Mouse (Mus musculus): ENCODE results near the gene Gm7073. TPM values are rescaled to one million over a fixed set of nuclear protein-coding genes. Genes with fewer than 3 reads are reported as not detected.

Gm7073 gene
- not detected for total RNA-seq (2021)
- long read RNA-seq, experiment 1 = 0 reads
- long read RNA-seq, experiment 2 = 0 reads

DNA sequence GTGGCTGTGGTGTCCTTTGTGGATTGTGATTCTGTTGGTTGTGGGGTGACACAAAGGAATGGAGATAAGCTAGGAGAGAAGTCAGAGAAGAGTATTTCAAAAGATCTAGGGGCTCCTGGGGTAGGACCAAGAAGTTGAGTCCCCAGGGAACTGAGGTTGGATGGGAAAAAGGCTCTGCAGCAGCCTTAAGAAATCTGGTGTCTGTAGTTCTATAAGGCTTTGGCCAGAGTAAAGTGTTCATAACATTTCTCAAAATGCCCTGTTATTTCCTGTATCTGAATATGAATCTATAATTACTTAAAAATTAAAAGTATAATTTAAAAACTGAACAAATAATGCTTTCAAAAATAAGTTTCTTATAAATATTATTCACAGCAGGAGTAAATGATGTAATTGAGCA is at the start of gene Gm7073:
Gene Gm7073, minus strand, starts transcription at position 101 of the 400 bp plus-strand sequence.
- intact Hi-C loops (cut with DNase I) = no loop called here
- DNase-seq = no peak

DNA sequence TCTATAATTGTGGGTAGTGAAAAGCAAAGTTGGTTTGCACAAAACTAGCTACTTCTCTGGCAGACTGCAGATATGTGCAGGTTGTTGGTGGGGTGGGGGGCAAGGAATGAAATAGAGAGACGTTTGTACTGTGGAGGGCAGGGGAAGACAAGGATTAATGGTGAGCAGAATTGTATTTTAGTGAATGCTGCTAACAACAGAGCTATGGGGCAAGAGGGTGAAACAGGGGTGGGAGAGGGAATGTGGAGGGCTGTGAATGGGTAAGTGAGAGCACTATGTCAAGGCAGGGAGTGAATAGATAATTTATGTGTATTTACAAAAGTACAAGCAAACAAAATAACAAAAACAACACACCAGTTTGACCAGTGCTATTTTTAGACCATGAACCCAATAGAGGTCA is 31.5 kb upstream of the Gm7073 start:
- DNase-seq = no peak
- intact Hi-C loops (cut with DNase I) = no loop called here

DNA sequence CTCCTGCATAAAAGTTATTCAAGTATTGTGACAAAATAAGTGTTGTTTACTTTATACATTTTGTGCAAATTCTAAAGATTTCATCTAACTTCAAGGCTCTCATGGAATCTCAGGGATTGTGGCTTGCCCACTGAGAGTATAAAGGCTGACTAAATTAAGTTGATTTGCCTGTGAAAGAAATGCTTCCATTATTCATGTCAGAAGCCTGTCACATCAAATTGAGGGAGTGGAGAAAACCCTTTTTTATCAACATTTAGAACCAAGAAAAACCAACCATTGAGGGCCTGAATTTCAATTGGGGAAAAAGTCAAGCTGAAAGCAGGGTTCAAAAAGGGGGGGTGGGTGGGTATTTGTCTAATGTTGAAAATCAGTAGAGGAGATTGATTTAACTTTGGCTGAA is 30.0 kb upstream of the Gm7073 start:
- intact Hi-C loops (cut with DNase I) = no loop called here
- DNase-seq = no peak

DNA sequence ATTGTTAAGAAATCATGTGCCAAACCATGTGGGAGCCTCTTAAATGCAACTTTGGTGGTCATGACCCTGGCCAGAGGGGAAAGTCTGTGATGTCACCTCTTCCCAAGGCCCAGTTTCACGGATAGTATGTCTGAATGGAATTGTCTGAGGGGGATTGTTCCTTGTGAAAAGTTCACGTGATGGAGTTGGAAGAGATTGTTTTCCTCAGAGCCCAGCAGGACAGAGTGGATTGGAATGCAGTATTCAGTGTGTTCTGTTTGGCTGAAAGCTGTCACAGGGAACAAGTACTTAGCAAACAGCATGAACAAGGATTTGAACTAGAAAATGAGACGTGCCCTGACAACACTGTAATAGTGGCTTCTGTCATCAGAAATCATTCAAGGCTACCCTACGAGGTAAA is 16.2 kb upstream of the Gm7073 start:
- intact Hi-C loops (cut with DNase I) = no loop called here

DNA sequence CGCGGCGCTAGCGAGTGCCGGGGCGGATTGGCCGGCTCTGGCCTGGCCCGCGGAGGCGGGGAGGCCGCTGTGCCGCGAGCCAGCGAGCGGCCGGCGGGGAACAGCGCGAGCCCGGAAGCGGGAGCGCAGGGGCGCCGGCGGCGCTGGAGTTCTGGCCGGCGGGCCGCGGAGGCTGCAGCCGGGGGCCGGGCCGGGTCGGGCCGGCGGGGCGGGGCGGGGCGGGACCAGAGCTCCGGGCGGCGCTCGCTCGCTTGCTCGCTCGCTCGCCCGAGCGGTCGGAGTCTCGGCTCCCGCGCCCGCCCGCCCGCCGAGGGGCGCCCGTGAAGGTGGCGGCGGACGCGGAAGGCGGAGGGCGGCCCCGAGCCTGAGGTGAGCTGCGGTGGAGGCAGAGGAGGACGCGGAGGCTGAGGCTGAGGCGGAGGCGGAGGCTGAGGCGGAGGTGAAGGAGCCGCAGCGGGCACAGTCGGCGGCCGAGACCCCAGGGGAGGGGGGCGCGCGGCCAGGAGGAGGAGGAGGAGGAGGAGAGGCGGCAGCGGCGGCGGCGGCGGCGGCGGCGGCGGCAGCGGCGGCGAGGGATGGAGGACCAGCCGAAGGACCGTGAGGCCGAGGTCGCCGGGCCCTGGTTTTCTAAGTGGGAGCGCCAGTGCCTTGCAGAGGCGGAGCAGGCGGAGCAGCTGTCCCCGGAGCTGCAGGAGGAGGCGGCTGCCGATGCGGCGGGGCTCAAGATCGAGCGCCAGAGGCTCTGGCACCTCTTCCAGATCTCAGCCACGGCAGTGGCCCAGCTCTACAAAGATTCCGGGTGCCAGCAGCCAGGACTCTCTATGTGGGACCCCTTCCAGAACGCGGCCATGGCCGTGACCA is 8.6 kb upstream of the Gm7073 start:
- intact Hi-C loops (cut with DNase I) = no loop called here
- DNase-seq = peak; percentile 39 to 65

More for the DNA sequence above, 16.2 kb upstream of the Gm7073 start:
- DNase-seq = no peak

DNA sequence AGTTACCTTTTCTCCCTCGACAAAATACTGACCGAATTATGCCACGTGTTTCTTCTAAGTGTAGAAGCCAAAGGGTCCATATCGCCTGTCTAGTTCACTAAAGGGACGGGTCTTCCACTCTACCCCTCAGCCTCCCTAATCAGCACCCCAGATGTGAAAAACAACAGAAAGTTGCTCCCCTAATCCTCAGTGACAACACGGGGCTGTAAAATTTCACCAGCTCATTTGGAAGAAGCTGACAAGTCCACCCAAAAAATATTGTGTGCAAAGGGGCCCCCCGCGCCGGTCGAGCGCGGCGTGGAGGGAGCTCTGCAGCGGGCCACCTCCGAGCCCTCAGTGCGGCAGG is 8.0 kb upstream of the Gm7073 start:
- no peak for DNase-seq
- intact Hi-C loops (cut with DNase I) = no loop called here

DNA sequence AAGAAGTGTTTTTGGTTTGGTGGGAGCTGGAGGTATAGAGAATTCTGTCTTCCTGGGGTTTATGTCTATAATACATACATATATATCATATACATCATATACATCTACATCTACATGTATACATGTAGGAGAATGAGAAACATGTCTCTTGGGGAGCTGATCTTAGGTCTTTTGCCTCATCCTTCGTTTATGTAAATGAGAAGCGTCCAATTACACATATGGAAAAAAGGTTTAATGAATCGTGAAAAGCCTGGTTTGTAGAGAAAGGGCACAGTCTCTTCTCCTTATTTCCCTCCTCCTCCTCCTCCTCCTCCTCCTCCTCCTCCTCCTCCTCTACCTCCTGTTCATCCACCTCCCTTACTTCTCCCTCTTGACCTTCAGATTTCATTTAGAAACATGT is 6.9 kb upstream of the Gm7073 start:
- intact Hi-C loops (cut with DNase I) = no loop called here

DNA sequence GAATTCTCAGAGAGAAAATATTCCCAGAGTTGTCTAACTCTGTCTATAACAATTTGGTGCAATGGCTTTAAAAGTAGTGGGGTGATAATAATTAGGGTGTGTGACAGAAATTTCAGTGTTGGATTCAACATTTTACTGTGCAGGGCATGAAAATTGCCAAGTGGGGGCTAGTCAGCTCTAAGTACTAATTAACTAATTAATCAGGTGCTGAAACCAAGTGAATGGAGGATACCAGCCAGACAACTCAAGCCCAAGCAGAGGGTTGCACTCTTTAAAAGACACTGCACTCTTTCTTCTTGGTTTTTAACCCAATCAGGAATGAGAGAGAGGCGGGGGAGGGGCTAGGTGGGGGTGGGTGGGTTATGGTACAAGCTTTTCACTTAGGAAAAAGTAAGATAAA is 6.4 kb upstream of the Gm7073 start:
- intact Hi-C loops (cut with DNase I) = no loop called here
- no peak for DNase-seq

More for the DNA sequence above, 6.9 kb upstream of the Gm7073 start:
- DNase-seq = no peak

DNA sequence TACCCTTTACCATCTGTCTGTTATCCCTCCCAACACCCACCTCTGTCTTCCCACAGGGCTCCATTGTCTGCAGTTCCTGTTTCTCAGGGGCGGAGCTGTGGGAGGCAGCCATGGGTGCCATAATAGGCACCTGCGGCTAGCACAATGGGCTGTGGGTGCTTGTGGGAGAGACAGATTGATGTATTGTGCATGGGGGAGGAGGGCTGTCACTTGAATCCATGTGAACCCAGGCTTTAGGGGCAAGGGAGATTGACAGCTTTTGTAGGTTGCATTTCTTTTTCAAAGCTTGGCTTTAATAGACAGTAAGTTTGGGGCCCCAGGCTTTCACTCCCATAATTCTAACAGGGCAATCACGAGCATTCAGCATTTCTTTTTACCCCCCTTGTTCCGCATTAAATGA is 5.0 kb upstream of the Gm7073 start:
- no peak for DNase-seq
- intact Hi-C loops (cut with DNase I) = no loop called here

DNA sequence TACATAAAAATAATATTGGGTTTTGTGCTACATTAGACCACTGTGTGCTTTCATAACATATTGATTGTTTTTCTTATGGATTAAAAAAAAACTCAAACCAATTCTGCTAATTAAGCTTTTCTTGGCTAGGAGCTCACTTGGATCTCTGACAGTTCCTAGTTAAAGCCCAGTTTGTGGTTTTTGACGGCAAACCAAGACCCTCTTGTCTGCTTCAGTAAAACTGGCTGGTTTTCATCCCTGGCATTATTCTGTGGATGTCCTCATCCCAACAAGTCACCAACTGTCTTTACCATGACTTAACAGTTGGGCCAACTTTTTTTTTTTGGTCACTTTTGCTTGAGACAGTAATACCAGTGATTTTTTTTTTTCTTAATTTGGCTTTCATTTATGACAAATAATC is 3.9 kb upstream of the Gm7073 start:
- intact Hi-C loops (cut with DNase I) = no loop called here
- DNase-seq = no peak

DNA sequence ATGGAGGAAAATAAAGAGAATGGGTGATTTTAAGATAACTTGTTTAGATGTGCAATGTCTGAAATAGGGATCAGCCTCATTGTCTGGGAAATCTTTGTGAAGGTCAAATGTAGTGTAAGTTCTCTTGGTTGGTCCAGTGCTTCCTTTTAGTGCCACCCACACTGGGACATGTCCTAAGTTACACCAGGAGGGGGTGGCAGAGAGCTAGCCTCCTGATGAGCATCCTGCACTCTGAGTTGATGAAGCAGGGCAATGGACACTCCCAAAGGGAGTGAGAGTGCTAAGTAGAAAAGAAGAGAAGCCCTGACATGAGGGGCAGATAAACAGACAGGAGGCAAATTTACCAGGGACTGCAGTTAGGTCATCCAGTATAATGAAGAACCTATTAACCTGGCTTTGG is 35.1 kb downstream of the Gm7073 start:
- intact Hi-C loops (cut with DNase I) = loop anchor here (5.0 kb wide), 1 partner anchor 543 kb away; no protein-coding TSS in a partner anchor
- peak; percentile 6 to 32 for DNase-seq

DNA sequence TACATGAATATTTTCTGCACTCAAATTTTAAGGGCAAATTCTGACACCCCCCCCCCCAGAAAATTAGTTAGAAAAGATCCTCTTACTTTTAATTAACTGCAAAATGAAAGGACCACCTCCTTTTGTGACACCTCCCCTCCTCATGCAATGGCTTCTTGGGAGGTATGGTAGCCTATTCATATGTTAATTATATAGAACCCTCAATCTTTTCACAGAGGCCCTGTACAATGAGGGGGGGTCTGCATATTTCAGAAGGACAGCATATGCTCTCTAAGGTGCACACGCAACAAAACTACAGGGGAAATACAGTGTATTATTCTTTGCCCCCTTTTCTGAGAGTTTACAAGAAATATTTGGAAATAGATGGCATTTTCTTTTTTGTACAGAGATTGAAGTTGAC is 41.3 kb downstream of the Gm7073 start:
- intact Hi-C loops (cut with DNase I) = loop anchor here (5.0 kb wide), 1 partner anchor 110 kb away; no protein-coding TSS in a partner anchor
- DNase-seq = no peak

DNA sequence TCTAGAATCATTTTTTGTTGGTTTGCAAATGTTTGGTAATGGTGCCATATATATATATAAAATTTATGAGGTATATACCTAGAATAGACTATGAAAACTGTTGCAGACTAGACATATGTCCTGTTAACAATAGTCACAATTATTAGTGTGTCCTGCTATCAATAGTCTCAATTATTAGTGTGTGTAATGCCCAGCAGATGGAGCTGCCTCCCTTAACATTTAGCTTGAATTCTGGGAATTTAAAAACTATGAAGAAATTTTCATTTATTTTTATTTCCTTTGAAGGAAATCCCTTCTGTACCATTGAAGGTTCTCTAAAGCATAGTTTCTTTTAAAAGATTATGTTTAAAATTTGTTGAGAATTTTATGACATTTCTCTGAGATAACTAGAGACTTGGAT is 43.7 kb downstream of the Gm7073 start:
- intact Hi-C loops (cut with DNase I) = loop anchor here (5.0 kb wide), 1 partner anchor 112 kb away; no protein-coding TSS in a partner anchor

DNA sequence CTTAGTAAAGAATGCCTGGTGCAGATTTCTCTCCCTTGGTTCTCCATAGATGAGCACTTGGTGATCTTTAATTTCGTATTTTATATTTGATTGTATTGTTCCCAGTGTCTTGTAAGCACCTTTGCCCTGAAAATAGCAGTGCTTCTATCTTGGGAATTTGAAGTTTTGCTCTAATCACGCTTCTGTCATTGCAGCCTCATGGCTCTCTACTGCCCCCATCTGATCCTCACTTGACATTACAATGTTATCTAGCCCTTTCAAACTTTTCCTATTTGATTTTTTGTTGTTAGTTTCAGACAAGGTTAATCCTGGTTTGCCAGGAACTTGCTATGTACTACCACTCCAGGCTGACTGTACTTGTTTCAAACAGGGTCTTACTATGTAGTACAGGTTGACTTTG is 75.3 kb downstream of the Gm7073 start:
- DNase-seq = no peak
- intact Hi-C loops (cut with DNase I) = loop anchor here (5.0 kb wide), 1 partner anchor 451 kb away; no protein-coding TSS in a partner anchor

More for the DNA sequence above, 43.7 kb downstream of the Gm7073 start:
- no peak for DNase-seq

DNA sequence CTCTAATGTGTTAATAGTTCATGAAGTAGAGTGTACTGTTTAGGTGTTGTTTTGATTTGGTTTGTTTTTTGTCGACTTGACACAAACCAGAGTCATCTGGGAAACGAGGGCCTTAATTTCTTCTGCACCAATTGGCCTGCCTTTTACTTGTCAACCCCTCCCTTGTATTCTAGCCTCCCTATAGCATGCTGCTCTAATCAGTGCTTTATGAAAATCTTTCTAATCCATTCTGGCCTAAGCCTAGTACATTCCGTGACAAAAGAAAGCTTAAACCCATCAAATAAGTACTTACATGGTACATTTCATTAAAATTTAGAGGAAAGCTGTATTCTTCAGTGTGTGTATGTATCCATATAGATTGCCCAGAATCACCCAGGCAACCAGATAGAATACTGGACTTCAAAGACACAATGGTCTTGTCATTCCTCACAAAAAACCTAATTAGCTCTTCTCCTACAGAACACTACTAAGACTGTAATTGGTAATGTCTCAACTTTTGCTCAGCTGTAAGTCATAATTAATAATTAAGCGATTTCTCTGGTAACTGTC is 124.4 kb downstream of the Gm7073 start:
- DNase-seq = no peak
- intact Hi-C loops (cut with DNase I) = no loop called here

DNA sequence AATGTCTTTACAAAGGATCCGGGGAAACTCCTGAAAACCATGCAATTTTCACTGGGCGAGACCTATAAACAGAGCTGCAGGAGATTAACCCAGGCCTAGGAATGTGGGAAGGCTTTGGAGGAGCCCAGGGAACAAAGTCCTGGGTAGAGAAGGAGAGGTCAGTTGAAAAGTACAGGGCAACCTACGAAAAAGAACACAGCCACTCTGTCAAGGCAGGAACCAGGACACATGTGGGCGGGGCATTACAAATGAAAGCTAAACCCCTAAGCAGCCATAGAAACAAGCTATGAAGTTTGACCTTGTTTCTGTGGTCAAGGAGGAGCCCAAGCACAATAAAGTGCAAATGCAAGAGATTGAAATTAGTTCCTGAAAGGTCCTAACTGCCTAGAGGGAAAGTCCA is 133.4 kb downstream of the Gm7073 start:
- no peak for DNase-seq
- intact Hi-C loops (cut with DNase I) = loop anchor here (10.0 kb wide), 1 partner anchor 161 kb away; no protein-coding TSS in a partner anchor

DNA sequence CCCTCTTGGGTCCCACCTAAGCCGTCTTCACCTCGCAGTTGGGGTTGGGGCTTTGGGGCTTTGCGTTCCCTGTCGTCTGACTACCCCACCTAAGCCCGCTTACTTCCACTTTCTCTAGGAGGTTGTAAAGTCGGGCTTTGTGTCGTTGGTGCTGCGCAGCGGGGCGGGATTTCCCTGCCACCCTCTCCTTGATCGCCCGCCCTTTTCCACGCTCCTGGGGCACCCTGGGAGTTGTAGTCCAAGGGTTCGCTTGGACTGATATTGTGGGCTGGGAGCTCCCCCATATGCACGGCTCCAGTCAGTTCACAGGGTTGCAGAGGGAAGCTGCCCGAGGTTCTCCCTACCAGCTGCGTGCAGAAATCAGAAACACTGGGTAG is 134.4 kb downstream of the Gm7073 start:
- intact Hi-C loops (cut with DNase I) = loop anchor here (10.0 kb wide), 1 partner anchor 160 kb away; no protein-coding TSS in a partner anchor
- DNase-seq = peak; percentile 85 to 88

DNA sequence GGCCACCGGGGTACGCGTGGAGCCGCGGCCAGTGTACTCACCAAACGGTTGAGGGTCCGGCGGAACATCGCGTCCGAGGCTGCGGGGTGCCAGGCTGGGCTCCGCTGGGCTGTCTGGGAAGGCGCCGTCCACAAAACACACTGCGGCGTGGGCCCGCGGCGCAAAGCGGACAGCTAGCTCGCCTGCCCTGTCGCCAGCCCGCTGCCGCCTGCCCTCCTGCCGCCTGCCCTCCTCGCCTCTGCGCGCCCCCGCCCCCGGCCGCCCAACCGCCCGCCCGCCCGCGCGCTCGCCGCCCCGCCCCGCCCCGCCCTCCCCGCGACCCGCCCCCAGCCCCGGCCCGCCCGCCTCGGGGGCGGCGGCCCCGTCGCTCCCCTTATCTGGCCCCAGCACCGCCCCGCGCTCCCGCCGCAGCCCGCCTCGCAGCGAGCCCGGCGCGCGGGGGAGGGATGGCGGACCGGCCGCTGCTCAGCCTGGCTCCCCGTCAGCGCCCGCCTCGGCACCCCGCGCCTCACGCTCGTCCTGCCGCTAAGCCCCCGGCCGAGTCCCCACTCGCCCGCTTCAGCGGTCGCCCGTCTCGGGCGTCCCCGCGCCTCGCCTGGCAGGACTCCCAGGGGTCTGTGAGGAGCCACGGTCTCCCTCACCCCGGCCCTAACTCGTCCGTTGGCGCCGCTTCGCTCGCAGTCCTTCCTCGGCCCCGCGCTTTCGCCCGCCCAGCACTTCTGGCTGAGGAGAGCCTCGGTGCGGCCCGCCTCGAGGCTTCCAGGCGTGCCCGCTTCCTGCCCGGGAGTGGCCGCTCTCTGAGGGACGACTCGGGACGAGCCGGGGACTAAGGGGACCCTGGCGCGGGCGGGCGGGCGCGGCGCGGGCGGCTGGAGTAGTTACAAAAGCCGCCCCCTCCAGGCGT is 135.0 kb downstream of the Gm7073 start:
- peak; percentile 73 to 80 for DNase-seq
- intact Hi-C loops (cut with DNase I) = loop anchor here (10.0 kb wide), 1 partner anchor 159 kb away; no protein-coding TSS in a partner anchor

DNA sequence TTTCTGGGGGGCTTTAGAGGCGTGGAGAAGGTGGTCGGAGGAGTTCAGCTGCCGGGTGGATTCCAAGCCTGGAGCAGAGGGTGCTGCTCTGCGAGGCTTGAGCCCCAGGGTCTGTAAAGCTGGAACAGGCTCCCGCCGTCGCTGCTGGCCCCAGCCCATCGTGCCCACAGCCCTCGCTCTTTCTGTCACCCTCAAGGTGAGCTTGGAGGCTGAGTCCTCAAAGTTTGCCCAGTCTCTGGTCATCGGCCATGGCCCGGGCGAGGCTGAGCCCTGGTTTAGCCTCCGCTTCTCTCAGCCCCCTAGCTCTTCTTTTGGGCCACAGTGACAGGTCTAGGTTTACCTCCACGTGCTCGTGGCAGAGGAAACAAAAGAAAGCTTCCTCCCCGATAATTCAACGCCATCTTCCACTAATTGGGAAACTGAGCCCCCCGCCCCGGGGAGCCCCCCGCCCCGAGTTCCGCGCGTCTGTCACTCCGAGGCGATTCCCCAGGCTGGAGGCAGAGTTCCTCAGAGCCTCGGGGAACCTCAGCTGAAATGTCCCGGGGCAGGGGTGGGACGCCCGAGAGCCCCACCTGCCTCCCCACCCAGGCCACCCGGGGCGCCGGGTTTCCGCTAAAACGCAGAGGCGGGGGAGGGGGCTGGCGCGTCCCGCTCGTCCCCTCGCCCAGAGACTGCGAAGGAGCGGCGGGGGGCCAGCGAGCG is 135.8 kb downstream of the Gm7073 start:
- peak; percentile 4 to 12 for DNase-seq
- intact Hi-C loops (cut with DNase I) = loop anchor here (10.0 kb wide), 1 partner anchor 158 kb away; no protein-coding TSS in a partner anchor

DNA sequence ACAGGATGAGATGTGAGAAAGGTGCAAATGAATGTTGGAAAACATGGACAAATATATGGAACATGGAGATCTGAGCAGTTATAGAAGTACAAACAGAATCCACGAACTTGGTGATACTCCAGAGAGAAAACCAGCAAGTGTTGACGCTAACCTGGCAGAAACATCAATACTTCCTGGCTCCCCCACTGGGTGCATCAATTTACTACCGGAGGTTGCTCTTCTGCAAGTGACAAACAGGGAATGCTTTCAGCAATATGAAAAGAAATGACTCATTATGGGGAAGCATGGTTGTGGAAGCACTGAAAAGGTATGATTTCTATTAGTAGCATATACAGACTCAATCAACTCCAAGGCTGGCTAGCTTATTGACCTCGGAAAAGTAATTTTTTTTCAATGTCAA is 144.8 kb downstream of the Gm7073 start:
- intact Hi-C loops (cut with DNase I) = no loop called here
- DNase-seq = no peak
